Mouse (Mus musculus) hindbrain, embryonic 13.5 days (tissue): ENCODE results near the gene Ybx2. TPM values are rescaled to one million over a fixed set of nuclear protein-coding genes. Genes with fewer than 3 reads are reported as not detected.

Source experiments
- microRNA-seq: library from miRNA; unstranded; fragments of <30 nt; microRNA quantifications from one replicate; pipeline ENCODE4, GENCODE M21; 2016
- polyA plus RNA-seq: library from polyadenylated mRNA; unstranded; fragments of >200 nt; fragmentation: Nextera tagmentation; extraction: Ambion mirVana; gene quantifications from 2 replicates; pipeline ENCODE4 v1.2.1, GENCODE M21; 2015

The Ybx2 gene
- polyA plus RNA-seq, 1 experiment from 2014 or later = 7.1 TPM

Small RNA genes within 50 kb of the gene (microRNA-seq; reads per million reads assigned to microRNA genes)
- not detected for gene Gm44349

Other genes starting within 250 kb of the Ybx2 start
- gene Tnfsf12, start 239.9 kb upstream of the Ybx2 start, polyA plus RNA-seq = 1.8 and 3.6 TPM in 2 replicates
- 0.98 and 1.2 TPM in 2 replicates for gene Tnfsfm13, start 239.7 kb upstream of the Ybx2 start, polyA plus RNA-seq
- gene Polr2a, start 177.2 kb upstream of the Ybx2 start, polyA plus RNA-seq = 18.8 and 20.4 TPM in 2 replicates
- gene Slc35g3, start 173.8 kb upstream of the Ybx2 start, polyA plus RNA-seq = 0.35 and 0.87 TPM in 2 replicates
- gene Zbtb4, start 169.9 kb upstream of the Ybx2 start, polyA plus RNA-seq = 3.2 TPM in 2 replicates
- 1.5 and 2.6 TPM in 2 replicates for gene Chrnb1, start 139.9 kb upstream of the Ybx2 start, polyA plus RNA-seq
- gene Fgf11, start 133.9 kb upstream of the Ybx2 start, polyA plus RNA-seq = 4.8 and 5.5 TPM in 2 replicates
- gene Tmem102, start 130.2 kb upstream of the Ybx2 start, polyA plus RNA-seq = 1.1 TPM in 2 replicates
- gene Gm39566, start 120.5 kb upstream of the Ybx2 start, polyA plus RNA-seq = not detected in 2 replicates
- 0.10 TPM in 1 of 2 replicates, not detected in the other for gene Spem2, start 117.3 kb upstream of the Ybx2 start, polyA plus RNA-seq
- gene Spem1, start 113.6 kb upstream of the Ybx2 start, polyA plus RNA-seq = 0.70 and 0.81 TPM in 2 replicates
- gene Nlgn2, start 98.0 kb upstream of the Ybx2 start, polyA plus RNA-seq = 21.4 and 22.0 TPM in 2 replicates
- 368 and 374 TPM in 2 replicates for gene Tmem256, start 97.3 kb upstream of the Ybx2 start, polyA plus RNA-seq
- gene Plscr3, start 89.4 kb upstream of the Ybx2 start, polyA plus RNA-seq = 51.7 and 53.7 TPM in 2 replicates
- 0.13 and 0.23 TPM in 2 replicates for gene Tnk1, start 77.1 kb upstream of the Ybx2 start, polyA plus RNA-seq
- gene Tmem95, start 57.8 kb upstream of the Ybx2 start, polyA plus RNA-seq = not detected in 2 replicates
- gene Kctd11, start 54.4 kb upstream of the Ybx2 start, polyA plus RNA-seq = 2.0 and 2.5 TPM in 2 replicates
- gene Acap1, start 40.3 kb upstream of the Ybx2 start, polyA plus RNA-seq = 0.17 and 0.52 TPM in 2 replicates
- 10.3 and 11.7 TPM in 2 replicates for gene 2810408A11Rik, start 34.8 kb upstream of the Ybx2 start, polyA plus RNA-seq
- 18.8 and 22.6 TPM in 2 replicates for gene Neurl4, start 34.7 kb upstream of the Ybx2 start, polyA plus RNA-seq
- 72.4 and 77.3 TPM in 2 replicates for gene Gps2, start 21.9 kb upstream of the Ybx2 start, polyA plus RNA-seq
- 1,129 and 1,134 TPM in 2 replicates for gene Eif5a, start 13.8 kb upstream of the Ybx2 start, polyA plus RNA-seq
- gene Slc2a4, start 12.4 kb downstream of the Ybx2 start, polyA plus RNA-seq = 3.9 and 4.0 TPM in 2 replicates
- gene Cldn7, start 29.0 kb downstream of the Ybx2 start, polyA plus RNA-seq = 0.38 and 0.87 TPM in 2 replicates
- 22.4 and 22.7 TPM in 2 replicates for gene Ctdnep1, start 45.4 kb downstream of the Ybx2 start, polyA plus RNA-seq
- 149 and 154 TPM in 2 replicates for gene Elp5, start 46.7 kb downstream of the Ybx2 start, polyA plus RNA-seq
- 670 and 709 TPM in 2 replicates for gene Gabarap, start 55.3 kb downstream of the Ybx2 start, polyA plus RNA-seq
- 72.9 and 74.8 TPM in 2 replicates for gene Phf23, start 60.0 kb downstream of the Ybx2 start, polyA plus RNA-seq
- 26.8 and 28.6 TPM in 2 replicates for gene Dvl2, start 64.8 kb downstream of the Ybx2 start, polyA plus RNA-seq
- gene Acadvl, start 79.6 kb downstream of the Ybx2 start, polyA plus RNA-seq = 56.9 and 59.4 TPM in 2 replicates
- gene Dlg4, start 81.1 kb downstream of the Ybx2 start, polyA plus RNA-seq = 28.1 TPM in 2 replicates
- gene Asgr1, start 118.3 kb downstream of the Ybx2 start, polyA plus RNA-seq = 1.5 and 1.7 TPM in 2 replicates
- gene Asgr2, start 156.8 kb downstream of the Ybx2 start, polyA plus RNA-seq = not detected in 2 replicates
- gene Mgl2, start 194.5 kb downstream of the Ybx2 start, polyA plus RNA-seq = 0.88 and 0.95 TPM in 2 replicates
- 0.47 and 1.3 TPM in 2 replicates for gene Clec10a, start 220.4 kb downstream of the Ybx2 start, polyA plus RNA-seq